Mouse (Mus musculus) brain, embryonic 14.5 days (tissue): ENCODE measurements around the gene Twistnb. TPM values are rescaled to one million over a fixed set of nuclear protein-coding genes. Genes with fewer than 3 reads are reported as not detected.

Experiments used
- DNase-seq: peaks from one replicate; pipeline ENCODE4 v3.0.0-alpha.2; 2011; ENCODE audit warnings: low read depth
- CTCF ChIP-seq: fragments of 200-500 bp; IDR thresholded peaks from 2 replicates; pipeline ENCODE4 v1.5.1; 2012; ENCODE audit warnings: inconsistent platforms, mild to moderate bottlenecking, moderate library complexity, borderline replicate concordance; ENCODE audit not compliant: insufficient read depth, insufficient read length; ENCODE audit errors: extremely low read depth
- POLR2A ChIP-seq: fragments of 200-500 bp; IDR thresholded peaks from 2 replicates; pipeline ENCODE4 v1.6.1; 2012; ENCODE audit warnings: mild to moderate bottlenecking, inconsistent platforms, borderline replicate concordance; ENCODE audit not compliant: poor library complexity, insufficient read depth, insufficient read length, severe bottlenecking; ENCODE audit errors: extremely low read depth
- polyA plus RNA-seq: library from polyadenylated mRNA; depleted of rRNA; stranded (reverse); fragments of >200 nt; gene quantifications from 2 replicates; pipeline ENCODE4 v1.2.3, GENCODE M21; 2012; rRNA removed

Twistnb gene
- polyA plus RNA-seq, 1 experiment = 12.7 TPM

DNA sequence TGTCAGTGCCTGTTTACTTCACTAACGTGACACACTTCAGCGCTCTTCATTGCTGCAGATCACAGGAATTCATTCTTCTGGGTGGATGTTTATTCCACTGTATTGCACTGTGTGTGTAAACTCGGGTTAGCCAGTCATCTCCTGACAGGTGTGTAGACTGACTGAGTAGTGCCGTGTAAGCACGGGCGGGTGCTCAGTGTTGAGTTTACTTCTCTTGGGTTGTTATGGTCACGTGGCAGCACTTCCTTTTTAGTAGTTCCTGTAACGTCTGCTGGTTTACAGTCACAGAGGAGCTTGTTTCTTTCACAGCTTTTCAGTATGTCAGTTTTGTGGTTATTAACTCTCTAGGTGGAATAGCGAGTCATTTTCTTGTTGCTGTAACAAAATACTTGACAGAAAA is 4.4 kb downstream of the Twistnb start:
- no peak for DNase-seq
- TF ChIP-seq CTCF (no peak), POLR2A (no peak)

- TF ChIP-seq CTCF (no peak), POLR2A (no peak)
- no peak for DNase-seq
These were observed 5.3 kb downstream of the Twistnb start for GRCm38 (mm10) chr12:33434758-33435157.

- peak; percentile 9 for DNase-seq
- no peak for TF ChIP-seq POLR2A
- TF ChIP-seq CTCF = no peak
These were observed 26.0 kb downstream of the Twistnb start for GRCm38 (mm10) chr12:33455418-33455817.

DNA sequence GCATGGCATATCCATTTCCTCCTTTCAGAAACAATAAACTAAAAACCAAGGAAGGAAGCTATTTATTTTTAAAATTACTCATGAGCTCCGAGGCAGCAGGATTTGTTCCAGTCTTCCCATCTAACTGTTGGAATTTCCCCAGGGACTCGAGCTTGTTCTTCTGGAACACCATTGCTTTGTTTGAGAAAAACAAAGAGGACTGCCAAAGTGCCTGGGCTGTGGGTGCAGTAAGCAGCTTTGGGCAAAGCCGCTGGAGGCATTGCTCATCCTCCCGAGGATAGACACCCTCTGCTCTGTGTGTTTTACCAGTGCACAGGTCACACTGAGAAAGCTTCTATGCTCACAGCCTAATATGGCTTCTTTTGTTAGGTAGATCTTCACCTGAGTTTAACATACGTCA is 26.8 kb downstream of the Twistnb start:
- TF ChIP-seq CTCF = no peak
- no peak for TF ChIP-seq POLR2A
- peak; percentile 20 for DNase-seq

DNA sequence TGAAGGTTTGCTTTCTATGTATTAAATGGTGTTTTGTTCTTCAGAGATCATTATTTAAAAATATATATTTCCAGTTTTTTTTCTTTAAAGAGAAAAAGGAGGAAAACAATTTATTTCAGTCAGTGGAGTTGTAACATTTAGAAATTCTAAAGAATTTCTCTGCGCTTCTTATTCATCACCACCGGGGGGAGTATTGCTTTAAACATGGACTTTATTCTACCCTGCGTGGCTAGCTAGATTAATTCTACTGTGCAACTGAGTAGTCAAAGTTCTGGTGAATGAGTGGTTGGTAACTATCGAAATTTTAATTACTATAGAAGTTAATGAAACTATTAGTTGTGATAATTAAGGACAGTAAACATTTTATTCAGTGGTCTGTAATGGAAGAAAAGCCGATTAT is 51.5 kb downstream of the Twistnb start:
- DNase-seq = peak; percentile 57
- no peak for TF ChIP-seq POLR2A
- peak; percentile 23; the same call in 1 of the 2 replicates for TF ChIP-seq CTCF

GRCm38 (mm10) chr12:33482931-33483330 is 53.5 kb downstream of the Twistnb start:
- DNase-seq = no peak

More at GRCm38 (mm10) chr12:33482931-33483330, 53.5 kb downstream of the Twistnb start:
- TF ChIP-seq POLR2A = no peak
- no peak for TF ChIP-seq CTCF

Other genes with a start within 250 kb of the Twistnb start
- 1.1 and 1.8 TPM in 2 replicates for gene Efcab10, start 34.8 kb upstream of the Twistnb start, polyA plus RNA-seq